ENCODE assay signal across 15 mouse cellular contexts in the genomic region with DNA sequence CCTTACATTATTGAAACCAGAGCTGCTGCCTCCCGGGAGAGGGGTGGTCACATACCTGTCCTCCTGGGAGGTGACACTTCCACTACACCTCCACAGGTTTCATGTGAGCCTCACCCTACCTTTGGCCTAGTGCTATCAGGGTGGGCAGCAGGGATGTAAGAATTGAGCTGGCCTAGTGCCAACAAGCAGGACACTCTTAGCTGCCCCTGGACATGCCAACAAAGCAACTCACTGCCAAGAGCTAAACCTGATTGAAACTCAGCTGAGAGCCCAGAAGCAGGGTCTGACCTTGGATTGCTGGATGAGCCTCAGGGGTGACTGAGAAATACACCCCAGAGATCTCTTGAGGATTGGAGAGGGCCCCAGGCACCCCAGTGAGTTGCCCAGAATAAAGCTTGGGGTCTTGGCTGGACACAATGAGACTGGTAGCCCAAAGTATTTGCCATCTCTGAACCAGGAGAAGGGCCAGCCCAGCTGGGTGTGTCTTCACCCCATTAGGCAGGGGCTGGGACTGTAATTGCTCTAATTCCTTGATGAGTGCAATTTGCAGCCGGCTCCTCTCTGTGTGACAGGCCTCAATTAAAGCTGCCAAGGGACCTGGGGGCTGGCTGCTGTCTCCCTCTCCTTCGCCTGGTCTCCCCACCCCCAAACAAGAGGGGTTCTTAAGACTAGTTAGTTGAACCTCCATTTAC. TPM values are rescaled to one million over a fixed set of nuclear protein-coding genes. Genes with fewer than 3 reads are reported as not detected.
DNase-seq lines count a peak whose midpoint lies in the region; ATAC-seq and TF ChIP-seq lines count a peak whose summit lies in the region.
"Had no signal": no experiment of that assay in that cellular context is flagged by ENCODE, and none has a peak within 500 bp of the region (broad histone marks: within the 10 kb centered on the region; RNA-seq: fewer than 3 reads in every experiment).

No protein-coding gene starts in this region.

- TF ChIP-seq EP300 in lung, postnatal 0 days (IDR thresholded peaks at IDR 0.05) = no peak

- H3K9me3 ChIP-seq in heart, embryonic 10.5 days = no peaks in the 10 kb centered on the region
- H3K9me3 ChIP-seq in lung, postnatal 0 days (ENCODE audit: low read length) = no peaks in the 10 kb centered on the region
- H3K9me3 ChIP-seq in forebrain, embryonic 10.5 days = no peaks in the 10 kb centered on the region
- no peaks in the 10 kb centered on the region for H3K9me3 ChIP-seq in limb, embryonic 10.5 days (replicated peaks)
- H3K9me3 ChIP-seq: embryonic facial prominence, embryonic 12.5 days had no signal

- H3K4me2 ChIP-seq in lung, postnatal 0 days (replicated peaks; ENCODE audit: low read depth, low read length) = no peak overlapping the region
- H3K4me2 ChIP-seq: embryonic facial prominence, embryonic 12.5 days had no signal

- H3K27me3 ChIP-seq in heart, embryonic 10.5 days (ENCODE audit: insufficient read depth, poor library complexity, severe bottlenecking) = no peaks in the 10 kb centered on the region
- no peaks in the 10 kb centered on the region for H3K27me3 ChIP-seq in lung, postnatal 0 days (replicated peaks; ENCODE audit: insufficient read depth, low read length)
- no peaks in the 10 kb centered on the region for H3K27me3 ChIP-seq in forebrain, embryonic 10.5 days (ENCODE audit: poor library complexity, severe bottlenecking)
- no peaks in the 10 kb centered on the region for H3K27me3 ChIP-seq in limb, embryonic 10.5 days (ENCODE audit: low read depth, poor library complexity, severe bottlenecking)
- H3K27me3 ChIP-seq: embryonic facial prominence, embryonic 12.5 days; Patski had no signal

- intact Hi-C loops in heart, postnatal 36 days (cut with DNase I) = no loop called here

- 37% methylated on average over 3 of the region's 3 CpGs for WGBS in heart, embryonic 10.5 days
- WGBS in lung, postnatal 0 days = 54% methylated on average over 3 of the region's 3 CpGs
- WGBS in lung, adult 2 months = 54% methylated on average over 3 of the region's 3 CpGs
- 40% methylated on average over 3 of the region's 3 CpGs for WGBS in forebrain, embryonic 10.5 days
- 25% methylated on average over 3 of the region's 3 CpGs for WGBS in limb, embryonic 10.5 days

- peak overlapping the region; percentile 72 for H3K27ac ChIP-seq in heart, embryonic 10.5 days
- peak overlapping the region; percentile 66 for H3K27ac ChIP-seq in lung, postnatal 0 days (ENCODE audit: low read length)
- H3K27ac ChIP-seq in forebrain, embryonic 10.5 days = peak overlapping the region; percentile 13
- peak overlapping the region; percentile 68 for H3K27ac ChIP-seq in limb, embryonic 10.5 days
- H3K27ac ChIP-seq: embryonic facial prominence, embryonic 12.5 days had no signal

- no peaks in the 10 kb centered on the region for H3K36me3 ChIP-seq in heart, embryonic 10.5 days
- no peaks in the 10 kb centered on the region for H3K36me3 ChIP-seq in lung, postnatal 0 days (ENCODE audit: insufficient read depth, low read length)
- H3K36me3 ChIP-seq in forebrain, embryonic 10.5 days (replicated peaks) = no peaks in the 10 kb centered on the region
- H3K36me3 ChIP-seq in limb, embryonic 10.5 days = no peaks in the 10 kb centered on the region
- H3K36me3 ChIP-seq: embryonic facial prominence, embryonic 12.5 days had no signal

- H3K4me3 ChIP-seq in heart, embryonic 10.5 days = no peak overlapping the region
- no peak overlapping the region for H3K4me3 ChIP-seq in lung, postnatal 0 days (ENCODE audit: low read depth, low read length)
- no peak overlapping the region for H3K4me3 ChIP-seq in lung, adult 2 months (replicated peaks; ENCODE audit: extremely low read depth, low read depth, low read length)
- H3K4me3 ChIP-seq in forebrain, embryonic 10.5 days = no peak overlapping the region
- no peak overlapping the region for H3K4me3 ChIP-seq in limb, embryonic 10.5 days
- H3K4me3 ChIP-seq: embryonic facial prominence, embryonic 12.5 days had no signal

- no peak for TF ChIP-seq CTCF in lung, postnatal 0 days (IDR thresholded peaks at IDR 0.05)
- TF ChIP-seq CTCF in lung, adult 2 months (IDR thresholded peaks at IDR 0.05; ENCODE audit: insufficient read depth, low read length) = no peak

- no peak for TF ChIP-seq POLR2A in lung, adult 2 months (IDR thresholded peaks at IDR 0.05; ENCODE audit: borderline replicate concordance, extremely low read depth, low read depth, low read length)

- no peak for DNase-seq in heart, embryonic 10.5 days (ENCODE audit: low spot score)
- no peak for DNase-seq in heart, postnatal 36 days
- no peak for DNase-seq in lung, postnatal 0 days (ENCODE audit: low spot score)
- DNase-seq in lung, adult 2 months = no peak
- DNase-seq in forebrain, embryonic 10.5 days (ENCODE audit: extremely low spot score, low spot score) = no peak
- no peak for DNase-seq in limb, embryonic 10.5 days (ENCODE audit: low spot score)
- DNase-seq in embryo, embryonic 10.5 days (ENCODE audit: low spot score) = no peak
- DNase-seq: adrenal gland, adult 8-10 months; B cell, adult 2 months; cerebellum, adult 11-12 months; thymus, postnatal 25 days had no signal

- peak; percentile 13; the same call in 1 of the 2 replicates for ATAC-seq in lung, postnatal 0 days
- ATAC-seq in megakaryocyte, adult 5-6 weeks (ENCODE audit: poor library complexity, severe bottlenecking) = no peak
- ATAC-seq: inflammation-experienced regulatory T-cells, adult 6 months; Patski had no signal

- H3K9ac ChIP-seq in lung, postnatal 0 days (replicated peaks; ENCODE audit: low read depth) = no peak overlapping the region
- H3K9ac ChIP-seq: embryonic facial prominence, embryonic 12.5 days had no signal

- peaks cover 26% of the 10 kb centered on the region; the same call in 1 of the 2 replicates for H3K4me1 ChIP-seq in heart, embryonic 10.5 days
- no peaks in the 10 kb centered on the region; the same call in 1 of the 2 replicates for H3K4me1 ChIP-seq in lung, postnatal 0 days (ENCODE audit: insufficient read depth, low read depth, low read length)
- peaks cover 10% of the 10 kb centered on the region for H3K4me1 ChIP-seq in lung, adult 2 months (ENCODE audit: control insufficient read depth, insufficient read depth, low read length)
- H3K4me1 ChIP-seq in forebrain, embryonic 10.5 days = peaks cover 20% of the 10 kb centered on the region
- H3K4me1 ChIP-seq in limb, embryonic 10.5 days = peaks cover 14% of the 10 kb centered on the region

RNA-seq across cellular contexts. Expression of a gene that starts 15.4 kb away (rescaled TPM):
- 10.3 and 10.9 TPM in 2 replicates for polyA plus RNA-seq in heart, embryonic 10.5 days (2016; fragmentation: Nextera tagmentation; extraction: Ambion mirVana)
- 10 to 100 TPM; 23.4 to 23.5 TPM for total RNA-seq in heart, postnatal 36 days (2021)
- polyA plus RNA-seq in lung, postnatal 0 days (2015; fragmentation: Nextera tagmentation; extraction: Ambion mirVana) = 25.2 and 33.1 TPM in 2 replicates
- 40.1 and 67.8 TPM in 2 replicates for polyA plus RNA-seq in lung, adult 2 months (2012; rRNA removed)
- 2.4 and 3.1 TPM in 2 replicates for polyA plus RNA-seq in forebrain, embryonic 10.5 days (2016; fragmentation: Nextera tagmentation; extraction: Ambion mirVana)
- polyA plus RNA-seq in limb, embryonic 10.5 days (2016; fragmentation: Nextera tagmentation; extraction: Ambion mirVana) = 1.9 and 2.4 TPM in 2 replicates
- total RNA-seq in megakaryocyte, adult 5-6 weeks (2015) = 1.7 and 2.3 TPM in 2 replicates
- 1.0 and 2.1 TPM in 2 replicates for total RNA-seq in megakaryocyte, adult 5-6 weeks (2017)

RNA-seq across cellular contexts. Expression of a gene that starts 51.9 kb away (rescaled TPM):
- polyA plus RNA-seq in heart, embryonic 10.5 days (2016; fragmentation: Nextera tagmentation; extraction: Ambion mirVana) = 28.7 and 33.0 TPM in 2 replicates
- total RNA-seq in heart, postnatal 36 days (2021) = 10 to 100 TPM; 15.7 to 16.1 TPM
- polyA plus RNA-seq in lung, postnatal 0 days (2015; fragmentation: Nextera tagmentation; extraction: Ambion mirVana) = 16.4 and 20.3 TPM in 2 replicates
- polyA plus RNA-seq in lung, adult 2 months (2012; rRNA removed) = 9.8 and 13.1 TPM in 2 replicates
- 44.7 and 51.2 TPM in 2 replicates for polyA plus RNA-seq in forebrain, embryonic 10.5 days (2016; fragmentation: Nextera tagmentation; extraction: Ambion mirVana)
- polyA plus RNA-seq in limb, embryonic 10.5 days (2016; fragmentation: Nextera tagmentation; extraction: Ambion mirVana) = 51.7 and 60.5 TPM in 2 replicates
- 18.5 and 18.8 TPM in 2 replicates for total RNA-seq in megakaryocyte, adult 5-6 weeks (2015)
- 36.9 and 39.1 TPM in 2 replicates for total RNA-seq in megakaryocyte, adult 5-6 weeks (2017)

RNA-seq across cellular contexts. Expression of a gene that starts 53.8 kb away (rescaled TPM):
- polyA plus RNA-seq in heart, embryonic 10.5 days (2016; fragmentation: Nextera tagmentation; extraction: Ambion mirVana) = 24.0 and 26.8 TPM in 2 replicates
- total RNA-seq in heart, postnatal 36 days (2021) = 10 to 100 TPM; 41.6 to 47.3 TPM
- polyA plus RNA-seq in lung, postnatal 0 days (2015; fragmentation: Nextera tagmentation; extraction: Ambion mirVana) = 20.1 and 34.1 TPM in 2 replicates
- 21.8 and 26.9 TPM in 2 replicates for polyA plus RNA-seq in lung, adult 2 months (2012; rRNA removed)
- polyA plus RNA-seq in forebrain, embryonic 10.5 days (2016; fragmentation: Nextera tagmentation; extraction: Ambion mirVana) = 30.7 and 33.9 TPM in 2 replicates
- 18.7 and 22.3 TPM in 2 replicates for polyA plus RNA-seq in limb, embryonic 10.5 days (2016; fragmentation: Nextera tagmentation; extraction: Ambion mirVana)
- total RNA-seq in megakaryocyte, adult 5-6 weeks (2015) = 22.6 and 28.8 TPM in 2 replicates
- total RNA-seq in megakaryocyte, adult 5-6 weeks (2017) = 18.1 and 23.1 TPM in 2 replicates

Comparison
In these comparisons a context has a peak if more than half of its experiments do, and no peak if none do; other contexts are left out.
1. H3K27ac ChIP-seq: peak in every context shown above with its lines; median percentile 72 in heart, embryonic 10.5 days; 68 in limb, embryonic 10.5 days; 66 in lung, postnatal 0 days; 13 in forebrain, embryonic 10.5 days.